Mouse (Mus musculus) forebrain, embryonic 12.5 days (tissue): ENCODE measurements around the gene Acoxl. TPM values are rescaled to one million over a fixed set of nuclear protein-coding genes. Genes with fewer than 3 reads are reported as not detected.

Experiments used
- ATAC-seq: fragments of 200-750 bp; cut with Nextera tagmentation; 2 replicates; pipeline ENCODE4 v1.8.0; 2017; ENCODE audit warnings: moderate TSS enrichment; ENCODE audit not compliant: low FRiP score
- H3K27ac ChIP-seq: fragments of 300-500 bp; sonication (generic); 2 replicates; pipeline ENCODE4 v1.5.1; 2016; ENCODE audit warnings: mild to moderate bottlenecking
- H3K27me3 ChIP-seq: fragments of 300-500 bp; sonication (generic); 2 replicates; pipeline ENCODE4 v1.6.1; 2016; ENCODE audit warnings: mild to moderate bottlenecking
- H3K36me3 ChIP-seq: fragments of 300-500 bp; sonication (generic); replicated peaks from 2 replicates; pipeline ENCODE4 v1.6.1; 2016; ENCODE audit warnings: mild to moderate bottlenecking
- H3K4me1 ChIP-seq: fragments of 300-500 bp; sonication (generic); 2 replicates; pipeline ENCODE4 v1.6.1; 2016
- H3K4me2 ChIP-seq: fragments of 300-500 bp; sonication (generic); 2 replicates; pipeline ENCODE4 v1.6.1; 2016; ENCODE audit warnings: mild to moderate bottlenecking, moderate library complexity
- H3K4me3 ChIP-seq: fragments of 300-500 bp; sonication (generic); replicated peaks from 2 replicates; pipeline ENCODE4 v1.5.1; 2016; ENCODE audit warnings: mild to moderate bottlenecking
- H3K9ac ChIP-seq: fragments of 300-500 bp; sonication (generic); 2 replicates; pipeline ENCODE4 v1.6.1; 2016; ENCODE audit warnings: mild to moderate bottlenecking
- H3K9me3 ChIP-seq: fragments of 300-500 bp; sonication (generic); 2 replicates; pipeline ENCODE4 v1.6.1; 2016
- WGBS: fragments of 180-500 bp; shearing (Covaris S2); methylation state at CpG from one replicate; pipeline ENCODE4 v1.1.7; 2016; 5-methylcytosine and 5-hydroxymethylcytosine counted together
- polyA plus RNA-seq: library from polyadenylated mRNA; unstranded; fragments of >200 nt; fragmentation: Nextera tagmentation; extraction: Ambion mirVana; gene quantifications from 2 replicates; pipeline ENCODE4 v1.2.1, GENCODE M21; 2016

Acoxl gene
- polyA plus RNA-seq, 1 experiment from 2014 or later, result 0.11 TPM

GRCm38 (mm10) chr2:128060213-128060612 lies 221.5 kb downstream of the Acoxl start:
- 82% methylated on average over 6 of the region's 6 CpGs for WGBS
- no peak for ATAC-seq

DNA sequence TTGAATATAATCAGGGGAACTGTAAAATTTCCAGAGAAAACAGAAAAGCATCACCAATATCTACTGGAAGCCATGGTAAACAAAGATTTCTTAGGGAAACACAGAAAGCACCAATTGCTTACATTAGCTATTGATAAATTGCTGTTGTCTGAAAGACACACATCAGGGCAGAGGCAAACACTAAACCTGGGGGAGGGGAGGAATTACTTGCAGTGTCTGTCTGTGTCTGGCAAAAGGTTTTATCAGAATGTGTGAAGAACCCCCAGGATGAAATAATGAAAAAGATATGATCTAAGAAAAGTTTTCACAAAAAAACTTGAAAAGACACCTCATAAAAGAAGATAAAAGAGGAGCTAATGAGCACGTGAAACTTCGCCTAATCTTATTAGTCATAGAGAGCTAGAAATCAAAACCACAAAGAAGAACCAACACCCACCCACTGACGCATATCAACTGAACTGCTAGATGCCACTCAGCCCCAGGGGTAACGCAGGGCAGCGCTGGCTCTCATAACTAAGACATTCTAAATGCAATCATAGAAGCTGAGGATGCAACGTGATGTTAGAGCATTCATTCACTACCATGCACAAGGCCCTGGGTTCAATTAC lies 222.1 kb downstream of the Acoxl start:
- Histone ChIP-seq H3K9me3 (no peaks in the 10 kb centered on the region), H3K9ac (no peak overlapping the region), H3K36me3 (no peaks in the 10 kb centered on the region), H3K27me3 (no peaks in the 10 kb centered on the region), H3K27ac (no peak overlapping the region), H3K4me1 (peaks cover 3% of the 10 kb centered on the region; the same call in 1 of the 2 replicates), H3K4me2 (no peak overlapping the region), H3K4me3 (no peak overlapping the region)
- ATAC-seq, result no peak
- 39% methylated on average over 6 of the region's 6 CpGs for WGBS

More at GRCm38 (mm10) chr2:128060213-128060612, 221.5 kb downstream of the Acoxl start:
- Histone ChIP-seq H3K36me3 (no peaks in the 10 kb centered on the region), H3K4me3 (no peak overlapping the region), H3K9ac (no peak overlapping the region), H3K9me3 (no peaks in the 10 kb centered on the region), H3K27me3 (no peaks in the 10 kb centered on the region), H3K4me1 (peaks cover 3% of the 10 kb centered on the region; the same call in 1 of the 2 replicates), H3K27ac (no peak overlapping the region), H3K4me2 (no peak overlapping the region)

DNA sequence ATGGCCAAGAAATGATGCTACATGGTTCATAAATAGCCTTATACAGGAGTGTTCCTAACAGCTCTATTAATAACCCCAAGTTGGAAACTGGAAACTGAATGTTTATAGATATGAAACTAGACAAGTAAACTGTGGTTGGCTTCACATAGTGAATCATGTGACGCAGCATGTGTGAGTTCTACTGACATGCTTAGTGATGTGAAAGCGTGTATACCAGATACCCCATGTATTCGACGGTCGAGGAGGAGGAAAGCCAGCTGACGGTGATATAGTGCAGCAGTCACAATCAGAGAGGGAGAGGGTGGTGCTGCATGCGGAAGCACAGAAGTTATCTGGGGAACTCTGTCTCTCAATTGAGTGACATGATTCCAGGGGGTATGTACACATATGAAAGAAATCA lies 222.8 kb downstream of the Acoxl start:
- H3K4me3 ChIP-seq, result no peak overlapping the region
- no peak overlapping the region for H3K9ac ChIP-seq
- ATAC-seq, result no peak
- H3K36me3 ChIP-seq, result no peaks in the 10 kb centered on the region
- no peak overlapping the region for H3K4me2 ChIP-seq
- H3K27ac ChIP-seq, result no peak overlapping the region
- H3K27me3 ChIP-seq, result no peaks in the 10 kb centered on the region
- 84% methylated on average over 7 of the region's 7 CpGs for WGBS
- H3K9me3 ChIP-seq, result no peaks in the 10 kb centered on the region
- peaks cover 3% of the 10 kb centered on the region; the same call in 1 of the 2 replicates for H3K4me1 ChIP-seq

- H3K4me2 ChIP-seq, result no peak overlapping the region
Observed at GRCm38 (mm10) chr2:128062756-128063155, 224.1 kb downstream of the Acoxl start.

DNA sequence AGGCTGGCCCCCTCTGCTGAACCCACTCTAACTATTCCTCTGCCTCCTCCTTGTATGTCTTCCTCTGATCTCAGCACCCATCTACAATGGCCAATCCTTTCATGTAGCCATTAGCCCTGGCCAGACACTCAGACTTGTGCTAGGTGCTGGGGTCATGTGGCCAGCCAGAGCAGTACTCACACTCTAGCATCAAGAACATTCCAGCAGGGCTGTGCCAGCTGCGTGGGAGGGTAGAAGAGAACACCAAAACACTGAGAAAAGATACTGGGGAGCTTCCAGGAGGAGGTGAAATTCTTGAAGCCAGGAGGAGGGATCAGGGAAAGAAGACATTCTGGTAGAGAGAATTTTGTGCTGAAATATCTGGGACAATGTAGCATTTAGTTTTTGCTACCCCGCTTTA lies 226.3 kb downstream of the Acoxl start:
- no peak for ATAC-seq
- H3K4me2 ChIP-seq, result no peak overlapping the region
- no peak overlapping the region for H3K27ac ChIP-seq
- no peak overlapping the region for H3K4me3 ChIP-seq
- no peak overlapping the region for H3K9ac ChIP-seq
- no peaks in the 10 kb centered on the region for H3K9me3 ChIP-seq
- no peaks in the 10 kb centered on the region for H3K36me3 ChIP-seq
- H3K4me1 ChIP-seq, result peaks cover 3% of the 10 kb centered on the region; the same call in 1 of the 2 replicates
- 92% methylated on average over 2 of the region's 2 CpGs for WGBS
- no peaks in the 10 kb centered on the region for H3K27me3 ChIP-seq

More at GRCm38 (mm10) chr2:128062756-128063155, 224.1 kb downstream of the Acoxl start:
- Histone ChIP-seq H3K4me1 (peaks cover 3% of the 10 kb centered on the region; the same call in 1 of the 2 replicates), H3K36me3 (no peaks in the 10 kb centered on the region), H3K9me3 (no peaks in the 10 kb centered on the region), H3K4me3 (no peak overlapping the region), H3K27ac (no peak overlapping the region), H3K27me3 (no peaks in the 10 kb centered on the region), H3K9ac (no peak overlapping the region)
- WGBS, result 93% methylated on average over 6 of the region's 6 CpGs
- no peak for ATAC-seq

GRCm38 (mm10) chr2:128065576-128065975 lies 226.9 kb downstream of the Acoxl start:
- Histone ChIP-seq H3K27me3 (no peaks in the 10 kb centered on the region), H3K4me2 (no peak overlapping the region), H3K27ac (no peak overlapping the region), H3K4me3 (no peak overlapping the region), H3K36me3 (no peaks in the 10 kb centered on the region), H3K9me3 (no peaks in the 10 kb centered on the region), H3K9ac (no peak overlapping the region), H3K4me1 (peaks cover 3% of the 10 kb centered on the region; the same call in 1 of the 2 replicates)
- no peak for ATAC-seq
- WGBS, result 84% methylated on average over 2 of the region's 2 CpGs

- no peak for ATAC-seq
- Histone ChIP-seq H3K27ac (no peak overlapping the region), H3K9me3 (no peaks in the 10 kb centered on the region), H3K4me1 (peaks cover 3% of the 10 kb centered on the region; the same call in 1 of the 2 replicates), H3K4me3 (no peak overlapping the region), H3K36me3 (no peaks in the 10 kb centered on the region), H3K4me2 (no peak overlapping the region), H3K9ac (no peak overlapping the region), H3K27me3 (no peaks in the 10 kb centered on the region)
- WGBS, result 83% methylated on average over 3 of the region's 3 CpGs
Observed at GRCm38 (mm10) chr2:128067162-128067561, 228.5 kb downstream of the Acoxl start.

DNA sequence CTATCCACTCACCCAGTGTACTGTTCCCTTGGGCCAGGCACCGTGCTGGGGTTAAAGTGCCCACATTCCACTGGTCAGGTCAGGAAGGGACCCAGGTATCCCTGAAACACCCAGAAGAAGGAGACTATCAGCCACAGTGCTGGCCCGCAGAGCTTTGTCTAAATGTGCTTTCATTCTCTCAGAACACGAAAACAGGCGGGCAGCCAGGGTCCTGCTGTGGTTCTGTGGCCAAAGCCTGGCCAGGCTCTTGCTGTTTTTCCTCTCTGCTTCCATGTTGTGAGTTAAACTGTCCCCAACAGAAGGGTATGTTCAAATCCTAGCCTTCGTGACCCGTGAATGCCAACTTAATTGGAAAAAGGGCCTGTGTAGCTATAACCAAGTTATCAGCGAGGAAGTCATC lies 228.9 kb downstream of the Acoxl start:
- H3K27ac ChIP-seq, result no peak overlapping the region
- no peak overlapping the region for H3K4me2 ChIP-seq
- WGBS, result 87% methylated on average over 7 of the region's 7 CpGs

DNA sequence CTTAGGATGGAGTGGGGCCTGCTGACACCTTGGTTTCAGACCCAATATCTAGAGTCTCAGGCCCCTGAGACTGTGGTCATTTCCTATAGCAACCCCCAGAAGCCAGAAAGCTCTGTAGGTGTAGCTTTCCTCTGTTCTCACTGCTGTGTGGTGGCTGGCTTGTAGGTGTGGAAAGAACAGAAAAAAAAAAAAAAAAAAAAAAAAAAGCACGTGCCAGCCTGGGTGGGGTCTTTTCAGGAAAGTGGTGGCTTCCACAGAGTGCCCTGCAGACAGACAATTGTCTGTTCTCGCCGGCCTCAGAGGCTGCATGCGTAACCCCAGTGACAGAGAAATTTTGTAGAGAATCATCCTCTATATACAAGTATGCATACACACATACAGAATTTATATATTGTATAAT lies 229.5 kb downstream of the Acoxl start:
- no peaks in the 10 kb centered on the region for H3K9me3 ChIP-seq
- H3K9ac ChIP-seq, result no peak overlapping the region
- H3K4me3 ChIP-seq, result no peak overlapping the region
- H3K4me2 ChIP-seq, result no peak overlapping the region
- H3K4me1 ChIP-seq, result peaks cover 3% of the 10 kb centered on the region; the same call in 1 of the 2 replicates
- no peak for ATAC-seq
- no peak overlapping the region for H3K27ac ChIP-seq
- 81% methylated on average over 4 of the region's 4 CpGs for WGBS
- no peaks in the 10 kb centered on the region for H3K27me3 ChIP-seq
- H3K36me3 ChIP-seq, result no peaks in the 10 kb centered on the region

More for the DNA sequence above, 228.9 kb downstream of the Acoxl start:
- H3K9me3 ChIP-seq, result no peaks in the 10 kb centered on the region
- H3K9ac ChIP-seq, result no peak overlapping the region
- H3K4me3 ChIP-seq, result no peak overlapping the region
- H3K4me1 ChIP-seq, result peaks cover 3% of the 10 kb centered on the region; the same call in 1 of the 2 replicates
- H3K27me3 ChIP-seq, result no peaks in the 10 kb centered on the region
- no peaks in the 10 kb centered on the region for H3K36me3 ChIP-seq
- ATAC-seq, result no peak

GRCm38 (mm10) chr2:128069025-128069424 lies 230.3 kb downstream of the Acoxl start:
- peaks cover 2% of the 10 kb centered on the region; the same call in 1 of the 2 replicates for H3K4me1 ChIP-seq
- H3K9me3 ChIP-seq, result no peaks in the 10 kb centered on the region
- no peaks in the 10 kb centered on the region for H3K27me3 ChIP-seq
- no peak for ATAC-seq
- H3K27ac ChIP-seq, result no peak overlapping the region
- WGBS, result 70% methylated on average over 2 of the region's 2 CpGs
- H3K9ac ChIP-seq, result no peak overlapping the region
- no peak overlapping the region for H3K4me2 ChIP-seq
- H3K36me3 ChIP-seq, result no peaks in the 10 kb centered on the region
- no peak overlapping the region for H3K4me3 ChIP-seq

DNA sequence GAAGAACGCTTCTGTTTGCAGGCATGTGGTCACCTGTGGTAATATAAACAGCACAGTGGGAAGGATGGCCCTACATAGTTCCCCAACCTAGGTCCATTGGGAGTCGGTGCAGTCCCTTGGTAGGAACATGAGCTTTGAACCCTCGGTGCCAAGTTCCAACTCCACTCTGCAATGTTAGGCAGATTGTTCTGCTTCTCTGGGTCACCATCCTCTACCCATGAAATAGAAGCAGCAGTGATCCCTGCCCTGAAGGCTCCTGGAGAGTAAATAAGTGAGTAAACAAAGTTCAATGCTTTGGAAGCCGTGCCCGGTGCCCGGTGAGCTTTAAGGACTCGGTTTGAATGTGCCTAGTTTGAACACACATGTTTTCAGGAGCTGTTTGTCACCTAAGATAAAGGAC lies 233.1 kb downstream of the Acoxl start:
- Histone ChIP-seq H3K36me3 (no peaks in the 10 kb centered on the region), H3K9ac (no peak overlapping the region), H3K4me1 (no peaks in the 10 kb centered on the region; the same call in 1 of the 2 replicates), H3K9me3 (no peaks in the 10 kb centered on the region), H3K27ac (no peak overlapping the region), H3K4me2 (no peak overlapping the region), H3K4me3 (no peak overlapping the region), H3K27me3 (no peaks in the 10 kb centered on the region)
- ATAC-seq, result no peak
- WGBS, result 83% methylated on average over 7 of the region's 7 CpGs

DNA sequence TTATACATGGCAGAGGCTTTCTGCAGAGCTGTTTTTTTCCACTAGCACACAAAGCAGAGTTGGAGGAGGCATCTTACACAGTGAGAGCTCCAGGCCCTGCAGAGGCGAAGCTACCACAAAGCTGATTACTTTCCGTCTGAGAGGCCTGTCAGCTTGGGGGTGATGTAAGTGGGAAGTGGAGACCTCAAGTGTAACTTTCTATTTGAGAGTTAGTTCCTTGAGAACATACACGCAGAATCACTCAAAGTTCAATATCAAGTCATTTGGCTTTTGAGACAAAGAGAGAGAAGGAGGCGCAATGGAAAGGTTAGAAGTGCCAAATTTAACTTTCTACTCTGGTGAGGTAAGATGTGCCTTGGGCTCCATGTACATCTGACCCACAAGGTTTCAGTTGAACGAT lies 234.3 kb downstream of the Acoxl start:
- H3K27me3 ChIP-seq, result no peaks in the 10 kb centered on the region
- H3K4me3 ChIP-seq, result no peak overlapping the region
- H3K4me2 ChIP-seq, result no peak overlapping the region
- no peak overlapping the region for H3K27ac ChIP-seq
- no peaks in the 10 kb centered on the region for H3K9me3 ChIP-seq
- WGBS, result 84% methylated on average over 5 of the region's 5 CpGs
- H3K4me1 ChIP-seq, result no peaks in the 10 kb centered on the region; the same call in 1 of the 2 replicates
- H3K9ac ChIP-seq, result no peak overlapping the region
- ATAC-seq, result no peak
- H3K36me3 ChIP-seq, result no peaks in the 10 kb centered on the region

DNA sequence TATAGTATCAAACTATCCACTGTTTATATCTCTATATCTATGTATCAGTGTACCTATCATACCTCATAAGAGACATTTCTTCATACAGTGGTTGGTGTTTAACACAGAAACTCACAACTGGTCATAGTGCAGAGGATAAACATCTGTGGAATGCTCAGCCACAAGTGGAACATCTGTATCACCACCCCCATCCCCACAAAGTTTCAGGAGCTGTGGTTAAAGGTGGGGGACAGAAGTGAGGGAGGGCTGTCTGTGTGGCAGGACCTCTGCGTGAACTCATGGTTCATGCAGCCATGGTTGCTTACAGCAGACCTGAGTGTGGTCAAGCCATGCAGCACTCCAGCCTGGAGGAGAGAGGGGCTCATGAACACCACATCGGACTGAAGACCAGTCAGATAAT lies 234.9 kb downstream of the Acoxl start:
- Histone ChIP-seq H3K27ac (no peak overlapping the region), H3K36me3 (no peaks in the 10 kb centered on the region), H3K4me3 (no peak overlapping the region), H3K9me3 (no peaks in the 10 kb centered on the region), H3K27me3 (peaks cover 1% of the 10 kb centered on the region; the same call in 1 of the 2 replicates), H3K4me2 (no peak overlapping the region), H3K9ac (no peak overlapping the region), H3K4me1 (no peaks in the 10 kb centered on the region; the same call in 1 of the 2 replicates)
- WGBS, result 92% methylated on average over 2 of the region's 2 CpGs
- ATAC-seq, result no peak
